Mouse (Mus musculus) olfactory bulb, adult 2 months (tissue): ENCODE measurements around the gene Arf4.

Experiments used
- CTCF ChIP-seq: fragments of 200-500 bp; IDR thresholded peaks from 2 replicates; pipeline ENCODE4 v1.5.1; 2012; ENCODE audit warnings: low read depth, mild to moderate bottlenecking, low read length, moderate library complexity; ENCODE audit not compliant: insufficient read depth
- POLR2A ChIP-seq: fragments of 200-500 bp; IDR thresholded peaks from 2 replicates; pipeline ENCODE4 v1.6.1; 2012; ENCODE audit warnings: mild to moderate bottlenecking, low read depth, low read length, moderate library complexity; ENCODE audit not compliant: insufficient read depth

GRCm38 (mm10) chr14:26675791-26676190, 37.9 kb downstream of the Arf4 start:
- TF ChIP-seq POLR2A (no peak), CTCF (no peak)
